Mouse (Mus musculus) cerebellum, adult (tissue): Measurements from ENCODE around the gene Egln1.
A peak's percentile ranks its signal among the peaks of the same experiment; 100 is the strongest.

Source experiments
- ATAC-seq: cut with Nextera tagmentation; 2 replicates; pipeline ENCODE4 v1.9.2; 2017; ENCODE audit warnings: mild to moderate bottlenecking, moderate library complexity, mixed read lengths; ENCODE audit not compliant: insufficient number of reproducible peaks, low FRiP score, low TSS enrichment

Egln1 gene

DNA sequence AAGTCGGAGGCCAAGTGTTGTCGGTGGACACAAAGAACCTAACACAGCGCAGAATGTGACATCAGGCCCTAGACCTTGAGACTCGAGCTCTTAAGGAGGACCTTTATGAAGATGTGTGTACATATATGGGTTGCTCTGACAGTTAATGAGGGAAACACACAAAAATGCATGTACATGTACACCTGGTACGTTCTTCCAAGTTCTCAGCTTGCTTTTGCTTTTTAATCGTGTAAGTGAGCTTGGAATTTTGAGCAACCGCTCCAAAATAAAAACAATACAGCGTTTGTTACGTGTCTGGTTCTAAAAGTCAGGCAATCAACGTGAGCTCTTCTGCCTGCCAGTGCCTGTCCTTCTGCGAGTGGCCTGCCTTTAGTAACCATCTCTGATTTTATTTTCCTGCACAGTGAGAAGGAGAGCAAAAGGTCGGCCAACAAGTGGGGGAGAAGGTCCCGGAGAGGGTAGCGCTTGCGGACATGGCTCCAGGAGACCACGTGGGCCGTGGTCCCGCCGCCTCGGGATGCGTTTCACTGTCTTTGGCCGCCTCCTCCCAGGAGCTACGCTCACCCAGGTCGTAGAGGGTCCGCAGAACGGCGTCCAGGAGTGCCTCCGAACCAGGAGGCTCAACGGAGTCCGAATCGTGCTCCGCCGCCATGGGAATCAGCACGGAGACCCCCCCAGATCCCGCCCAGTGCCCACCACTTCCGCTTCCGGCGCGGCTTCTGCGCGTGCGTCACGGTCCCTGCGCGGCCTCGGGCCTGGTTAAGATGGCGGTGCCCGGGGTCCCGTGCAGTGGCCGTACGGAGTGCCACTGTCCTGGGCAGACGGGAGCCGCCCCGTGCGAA lies 86.6 kb downstream of the Egln1 start, which contains the start of the genes Gnpat and 2810004N23Rik:
Gene Gnpat, plus strand, starts transcription at position 713 of the 842 bp plus-strand sequence.
Gene 2810004N23Rik, minus strand, starts transcription at position 800 of the 842 bp plus-strand sequence.
- ATAC-seq: peak; percentile 91

- ATAC-seq: 0 out of 2 replicates have a peak, but pooled peaks have one; percentile 32
Observed at GRCm38 (mm10) chr8:124860188-124860587, 88.9 kb downstream of the Egln1 start.

DNA sequence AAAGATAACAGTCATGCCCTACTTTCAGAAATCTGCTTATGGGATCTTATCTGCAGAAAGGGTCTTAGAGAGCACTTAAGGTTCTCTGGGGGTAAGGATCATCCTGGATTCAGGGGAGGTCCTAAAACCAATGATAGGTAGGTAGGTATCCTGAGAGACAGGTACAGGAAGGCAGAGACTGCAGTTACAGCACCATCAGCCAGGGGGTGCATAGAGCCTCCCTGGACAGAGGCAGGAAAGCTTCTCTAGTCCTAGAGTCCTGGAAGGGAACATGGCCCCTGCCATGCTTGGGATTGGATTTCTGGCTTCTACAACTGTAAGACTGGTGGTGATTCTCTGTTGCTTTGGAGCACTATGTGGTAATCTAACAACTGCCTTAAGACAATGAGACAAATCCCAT lies 89.7 kb downstream of the Egln1 start:
- no peak for ATAC-seq
